Mouse (Mus musculus) heart, embryonic 11.5 days (tissue): ENCODE results near the gene Usp21. TPM values are rescaled to one million over a fixed set of nuclear protein-coding genes. Genes with fewer than 3 reads are reported as not detected.

Source experiments
- ATAC-seq: fragments of 200-750 bp; cut with Nextera tagmentation; replicated peaks from 2 replicates; pipeline ENCODE4 v1.8.0; 2017; ENCODE audit warnings: moderate library complexity; ENCODE audit not compliant: insufficient number of reproducible peaks, low FRiP score, low TSS enrichment
- H3K27ac ChIP-seq: fragments of 300-500 bp; sonication (generic); 2 replicates; pipeline ENCODE4 v1.5.1; 2014; ENCODE audit warnings: mild to moderate bottlenecking, low read depth, low read length
- H3K27me3 ChIP-seq: fragments of 300-500 bp; sonication (generic); 2 replicates; pipeline ENCODE4 v1.6.1; 2014; ENCODE audit warnings: mild to moderate bottlenecking, low read length, mixed read lengths; ENCODE audit not compliant: control insufficient read depth, insufficient read depth
- H3K36me3 ChIP-seq: fragments of 300-500 bp; sonication (generic); 2 replicates; pipeline ENCODE4 v1.6.1; 2014; ENCODE audit warnings: mild to moderate bottlenecking, low read length, moderate library complexity, mixed read lengths; ENCODE audit not compliant: control insufficient read depth, insufficient read depth
- H3K4me1 ChIP-seq: fragments of 300-500 bp; sonication (generic); 2 replicates; pipeline ENCODE4 v1.6.1; 2014; ENCODE audit warnings: low read length; ENCODE audit not compliant: control insufficient read depth, insufficient read depth
- H3K4me2 ChIP-seq: fragments of 300-500 bp; sonication (generic); 2 replicates; pipeline ENCODE4 v1.6.1; 2014; ENCODE audit warnings: mild to moderate bottlenecking, moderate library complexity
- H3K4me3 ChIP-seq: fragments of 300-500 bp; sonication (generic); 2 replicates; pipeline ENCODE4 v1.5.1; 2014; ENCODE audit warnings: low read depth, low read length
- H3K9ac ChIP-seq: fragments of 300-500 bp; sonication (generic); 2 replicates; pipeline ENCODE4 v1.6.1; 2014; ENCODE audit warnings: mild to moderate bottlenecking, low read depth, low read length, moderate library complexity
- H3K9me3 ChIP-seq: fragments of 300-500 bp; sonication (generic); replicated peaks from 2 replicates; pipeline ENCODE4 v1.6.1; 2016; ENCODE audit warnings: low read length; ENCODE audit not compliant: control insufficient read depth
- WGBS: fragments of 180-500 bp; shearing (Covaris S2); extraction: QIAGEN DNeasy Blood & Tissue Kit; methylation state at CpG from one replicate; pipeline ENCODE4 v1.1.7; 2014; ENCODE audit not compliant: insufficient replicate concordance; 5-methylcytosine and 5-hydroxymethylcytosine counted together
- polyA plus RNA-seq: library from polyadenylated mRNA; unstranded; fragments of >200 nt; fragmentation: Nextera tagmentation; extraction: Ambion mirVana; gene quantifications from 2 replicates; pipeline ENCODE4 v1.2.1, GENCODE M21; 2014

The Usp21 gene
- polyA plus RNA-seq, 1 experiment from 2014 or later: 51.2 TPM

DNA sequence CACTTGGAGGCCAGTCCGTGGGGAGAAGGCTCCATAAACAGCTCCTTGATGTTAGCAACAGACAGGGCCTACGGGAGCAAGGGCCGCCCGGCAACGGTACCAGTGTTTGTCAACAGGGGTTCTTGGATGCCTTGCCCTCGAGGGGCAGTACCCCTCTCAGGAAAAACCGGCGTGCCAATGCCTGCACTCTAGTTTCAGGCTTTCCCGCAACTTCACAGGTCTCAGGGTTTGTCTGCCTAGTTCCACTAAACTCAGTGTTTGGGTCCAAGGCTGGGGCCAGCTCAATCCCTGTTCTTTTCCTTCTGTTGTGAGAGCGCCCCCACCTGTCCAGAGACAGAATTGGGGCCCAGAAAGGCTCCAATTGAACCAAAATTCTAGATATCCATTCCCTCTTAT is 6.3 kb downstream of the Usp21 start:
- 0% methylated on average over 10 of the region's 10 CpGs for WGBS
- peak overlapping the region; percentile 84 for H3K9ac ChIP-seq
- H3K4me1 ChIP-seq: peaks cover 7% of the 10 kb centered on the region
- peak overlapping the region; percentile 93 for H3K27ac ChIP-seq
- ATAC-seq: peak; percentile 46
- peak overlapping the region; percentile 83 for H3K4me2 ChIP-seq
- H3K27me3 ChIP-seq: no peaks in the 10 kb centered on the region
- peak overlapping the region; percentile 54 for H3K4me3 ChIP-seq
- H3K36me3 ChIP-seq: peaks cover 13% of the 10 kb centered on the region; the same call in 1 of the 2 replicates
- H3K9me3 ChIP-seq: no peaks in the 10 kb centered on the region

DNA sequence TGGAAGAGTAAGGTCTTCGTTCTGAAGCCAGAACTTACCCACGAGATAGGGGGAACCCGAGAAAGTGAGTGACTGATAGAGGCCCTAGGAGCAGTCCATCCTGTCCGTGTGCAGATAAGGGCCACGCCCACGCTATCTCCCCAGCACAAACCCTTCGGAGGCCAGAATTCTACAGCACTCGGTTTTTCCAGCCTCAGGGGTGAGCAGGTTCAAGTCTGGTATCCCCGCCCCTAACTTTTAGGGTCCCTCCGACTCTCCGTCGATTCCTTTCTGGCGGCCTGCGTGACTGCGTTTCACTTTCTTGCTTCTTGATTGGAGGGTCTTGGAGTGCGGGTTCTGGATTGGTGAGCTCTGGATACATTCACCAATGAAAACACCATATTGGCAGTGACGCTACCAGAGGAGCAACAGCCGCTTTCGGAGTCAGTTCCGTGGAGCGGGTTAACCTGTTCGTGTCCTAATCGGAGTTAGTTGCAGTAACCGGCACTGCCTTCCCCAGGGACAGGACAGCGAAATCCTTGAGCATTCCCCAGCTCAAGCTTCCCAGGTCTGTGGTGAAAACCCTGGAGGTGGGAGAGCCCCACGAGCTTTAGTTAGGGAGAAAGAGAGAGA is 6.8 kb downstream of the Usp21 start, which contains the start of gene Ppox:
Ppox (minus strand) TSS at position 271 of the 612 bp plus-strand sequence.
- Histone ChIP-seq H3K27ac (peak within 1 kb of the TSS; percentile 93), H3K4me1 (peaks cover 6% of the 10 kb centered on the region; the same call in 1 of the 2 replicates), H3K36me3 (peaks cover 16% of the 10 kb centered on the region), H3K9ac (peak within 1 kb of the TSS; percentile 84), H3K4me2 (peak within 1 kb of the TSS; percentile 83), H3K27me3 (no peaks in the 10 kb centered on the region), H3K9me3 (no peaks in the 10 kb centered on the region), H3K4me3 (peak within 1 kb of the TSS; percentile 54)
- ATAC-seq: peak; percentile 95
- WGBS: under 1% methylated on average over 26 of the region's 26 CpGs

DNA sequence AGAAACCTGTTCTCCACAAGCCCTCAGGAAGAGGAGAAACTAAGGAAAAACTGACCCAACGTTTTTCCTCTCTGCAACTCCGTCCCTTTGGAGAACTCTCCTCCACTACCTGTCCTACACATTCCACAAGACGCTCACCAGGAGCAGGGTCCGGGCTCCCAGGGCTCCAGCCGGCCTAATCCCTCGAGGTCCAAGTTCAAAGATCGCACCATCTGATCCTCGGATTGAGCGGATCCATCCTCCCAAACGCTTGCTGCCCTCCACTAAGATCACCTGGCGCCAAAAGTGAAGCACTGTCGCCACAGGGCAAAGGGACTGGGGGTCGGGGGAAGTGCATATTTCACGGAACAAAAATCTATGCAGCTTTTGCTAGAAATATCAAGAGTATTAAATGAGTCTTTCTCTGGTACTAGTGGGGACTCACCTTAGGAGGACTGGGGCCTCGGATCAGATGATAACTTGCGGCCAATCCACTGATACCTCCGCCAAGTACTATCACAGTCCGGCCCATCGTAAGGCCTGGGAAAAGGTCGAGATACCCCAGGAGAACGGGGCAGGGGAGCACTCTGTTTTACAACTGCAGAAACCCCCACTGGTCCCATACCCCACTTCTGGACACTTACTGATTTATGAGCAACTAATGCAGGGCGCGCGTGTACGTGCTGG is 7.4 kb downstream of the Usp21 start:
- Histone ChIP-seq H3K4me3 (peak overlapping the region; percentile 54), H3K4me1 (peaks cover 6% of the 10 kb centered on the region; the same call in 1 of the 2 replicates), H3K27me3 (no peaks in the 10 kb centered on the region), H3K36me3 (peaks cover 18% of the 10 kb centered on the region), H3K9ac (peak overlapping the region; percentile 66), H3K4me2 (peak overlapping the region; percentile 83), H3K9me3 (no peaks in the 10 kb centered on the region), H3K27ac (peak overlapping the region; percentile 60)
- ATAC-seq: peak; percentile 2; the same call in 1 of the 2 replicates
- 1% methylated on average over 25 of the region's 25 CpGs for WGBS

DNA sequence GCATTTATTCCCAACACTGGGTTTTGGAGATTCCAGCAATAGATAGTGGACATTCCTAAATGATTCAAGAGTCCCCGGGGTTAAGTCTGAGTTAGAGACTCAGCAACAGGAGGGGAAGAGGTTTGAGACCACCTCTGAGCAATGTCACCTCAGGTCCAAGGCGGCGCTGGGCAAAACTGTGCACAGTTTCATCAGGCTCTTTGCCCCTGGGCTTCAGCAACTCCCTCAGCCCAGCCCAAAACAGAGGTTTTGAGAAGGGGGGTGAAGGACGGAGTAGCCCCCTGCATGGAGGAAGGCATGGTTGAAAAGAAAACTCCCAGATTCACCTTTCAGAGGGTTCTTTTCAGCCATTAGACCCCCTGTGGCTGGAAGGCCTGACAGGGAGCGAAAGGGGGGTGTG is 8.1 kb downstream of the Usp21 start:
- Histone ChIP-seq H3K4me1 (peaks cover 6% of the 10 kb centered on the region; the same call in 1 of the 2 replicates), H3K27me3 (no peaks in the 10 kb centered on the region), H3K9ac (peak overlapping the region; percentile 66), H3K27ac (peak overlapping the region; percentile 60; the same call in 1 of the 2 replicates), H3K4me3 (peak overlapping the region; percentile 54), H3K9me3 (no peaks in the 10 kb centered on the region), H3K36me3 (peaks cover 23% of the 10 kb centered on the region), H3K4me2 (peak overlapping the region; percentile 83)
- WGBS: 60% methylated on average over 5 of the region's 5 CpGs
- no peak for ATAC-seq

DNA sequence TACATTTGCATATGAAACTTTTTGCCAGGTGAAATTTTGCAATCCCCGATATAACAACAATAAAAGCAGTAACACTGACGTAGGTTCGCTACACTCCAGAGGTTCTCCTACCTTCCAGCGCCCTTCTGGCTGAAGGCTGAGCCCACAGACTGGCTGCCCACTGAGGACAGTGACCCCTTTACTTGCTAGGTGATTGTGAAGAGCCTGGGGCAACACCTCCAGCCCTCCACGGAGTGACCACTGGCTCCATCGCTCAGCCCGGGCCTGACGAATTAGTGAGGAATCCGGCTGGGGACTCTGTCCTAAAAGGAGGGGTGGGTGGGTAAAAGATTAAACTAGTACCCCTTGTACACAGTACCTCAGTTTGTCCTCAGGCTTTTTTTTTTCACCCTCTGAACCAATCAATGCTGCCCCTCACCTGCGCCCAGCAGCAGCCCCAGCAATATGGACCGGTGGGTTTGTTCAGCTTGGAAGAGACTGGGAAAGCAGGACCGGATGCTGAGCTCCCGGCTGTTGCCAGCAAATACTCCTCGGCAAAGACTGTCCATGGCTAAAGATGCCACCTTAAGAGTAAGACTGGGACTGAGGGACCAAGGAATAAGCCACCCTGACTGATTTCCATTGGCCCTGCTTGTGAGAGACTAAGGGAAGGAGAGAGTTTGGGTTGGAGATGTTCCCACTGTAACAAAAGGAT is 8.6 kb downstream of the Usp21 start:
- H3K4me3 ChIP-seq: peak overlapping the region; percentile 54
- WGBS: 82% methylated on average over 14 of the region's 14 CpGs
- peak overlapping the region; percentile 66; the same call in 1 of the 2 replicates for H3K9ac ChIP-seq
- H3K27ac ChIP-seq: no peak overlapping the region
- H3K27me3 ChIP-seq: no peaks in the 10 kb centered on the region
- ATAC-seq: no peak
- H3K4me1 ChIP-seq: peaks cover 6% of the 10 kb centered on the region; the same call in 1 of the 2 replicates
- H3K9me3 ChIP-seq: no peaks in the 10 kb centered on the region
- H3K4me2 ChIP-seq: peak overlapping the region; percentile 83
- H3K36me3 ChIP-seq: peaks cover 26% of the 10 kb centered on the region

DNA sequence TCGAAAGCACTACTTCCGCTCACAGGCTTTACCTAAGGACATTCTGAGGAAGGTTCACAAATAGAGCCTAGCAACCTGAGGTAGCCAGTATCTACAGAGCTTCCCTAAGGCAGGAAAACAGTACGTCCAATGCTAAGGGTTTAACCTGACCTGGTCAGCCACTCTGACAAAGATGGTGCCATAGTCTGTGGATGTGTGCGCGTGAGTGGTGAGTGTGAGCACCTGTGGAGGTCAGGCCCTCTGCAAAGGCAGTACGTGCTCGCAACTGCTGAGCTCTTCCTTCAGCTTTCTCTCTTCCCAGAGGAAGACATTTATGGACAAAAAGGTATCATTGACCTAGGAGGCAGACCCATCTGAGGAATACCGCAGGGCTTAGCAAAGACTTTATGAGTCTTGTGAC is 9.4 kb downstream of the Usp21 start:
- Histone ChIP-seq H3K9me3 (no peaks in the 10 kb centered on the region), H3K27me3 (no peaks in the 10 kb centered on the region), H3K27ac (no peak overlapping the region), H3K4me2 (no peak overlapping the region; the same call in 1 of the 2 replicates), H3K9ac (no peak overlapping the region), H3K36me3 (peaks cover 29% of the 10 kb centered on the region), H3K4me1 (peaks cover 6% of the 10 kb centered on the region; the same call in 1 of the 2 replicates), H3K4me3 (no peak overlapping the region)
- ATAC-seq: no peak
- 92% methylated on average over 8 of the region's 8 CpGs for WGBS

DNA sequence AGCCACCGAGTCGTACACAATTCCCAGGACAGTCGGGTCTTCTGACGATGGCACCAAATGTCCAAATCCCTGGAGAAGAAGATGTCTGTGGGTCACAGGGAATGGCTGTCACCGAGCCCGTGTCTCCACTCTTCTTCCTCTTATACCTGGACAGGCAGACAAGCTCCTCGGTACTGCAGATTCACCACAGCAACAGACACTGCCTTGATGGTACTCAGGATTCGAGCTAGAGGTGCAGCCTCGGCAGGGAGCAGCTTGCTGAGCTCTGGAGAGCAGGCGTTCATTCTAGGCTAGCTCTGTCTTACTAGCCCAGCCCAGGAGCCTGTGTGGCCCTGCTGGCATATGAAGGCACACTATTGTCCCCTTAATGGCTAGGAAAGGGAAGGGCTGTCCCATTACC is 10.1 kb downstream of the Usp21 start:
- H3K27ac ChIP-seq: no peak overlapping the region
- H3K4me1 ChIP-seq: peaks cover 6% of the 10 kb centered on the region; the same call in 1 of the 2 replicates
- no peak overlapping the region for H3K4me2 ChIP-seq
- no peaks in the 10 kb centered on the region for H3K9me3 ChIP-seq
- H3K27me3 ChIP-seq: no peaks in the 10 kb centered on the region
- 92% methylated on average over 10 of the region's 10 CpGs for WGBS
- peaks cover 33% of the 10 kb centered on the region for H3K36me3 ChIP-seq
- no peak overlapping the region for H3K4me3 ChIP-seq
- no peak overlapping the region for H3K9ac ChIP-seq
- no peak for ATAC-seq

DNA sequence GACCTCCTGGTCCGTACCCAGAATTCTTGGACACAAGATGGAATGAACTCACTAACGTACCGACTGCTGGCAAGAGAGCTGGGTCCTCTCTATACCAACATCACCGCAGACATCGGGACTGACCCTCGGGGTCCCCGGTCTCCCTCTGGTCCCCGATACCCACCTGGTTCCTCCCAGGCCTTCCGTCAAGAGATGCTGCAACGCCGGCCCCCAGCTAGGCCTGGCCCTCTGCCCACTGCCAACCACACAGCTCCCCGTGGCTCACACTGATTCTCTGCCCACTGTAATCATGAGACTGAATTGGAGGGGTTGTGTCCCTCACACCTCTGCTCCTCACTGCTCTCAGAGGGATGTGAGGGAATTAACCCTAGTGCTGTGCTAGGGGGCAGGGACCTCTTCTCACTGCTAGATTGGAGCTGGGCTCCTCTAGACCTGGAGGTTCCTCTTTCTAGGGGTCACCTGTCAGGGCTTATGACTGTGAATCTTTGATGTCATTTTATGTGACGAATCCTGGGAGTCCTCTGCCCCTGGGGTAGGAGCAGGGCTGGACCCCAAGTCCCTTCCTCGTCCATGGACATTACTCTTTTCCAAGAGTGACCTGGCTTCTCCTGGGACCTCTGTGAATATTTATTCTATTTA is 11.6 kb downstream of the Usp21 start:
- no peak overlapping the region for H3K4me3 ChIP-seq
- H3K36me3 ChIP-seq: peaks cover 32% of the 10 kb centered on the region
- H3K9ac ChIP-seq: no peak overlapping the region
- no peak overlapping the region for H3K27ac ChIP-seq
- no peaks in the 10 kb centered on the region for H3K27me3 ChIP-seq
- peaks cover 9% of the 10 kb centered on the region for H3K4me1 ChIP-seq
- no peak overlapping the region for H3K4me2 ChIP-seq
- 91% methylated on average over 14 of the region's 14 CpGs for WGBS
- no peak for ATAC-seq
- no peaks in the 10 kb centered on the region for H3K9me3 ChIP-seq
